Mouse (Mus musculus) spleen, postnatal 14 days (tissue): ENCODE results near the gene Pms2.

Source experiments
- DNase-seq, 2 experiments: peaks; one replicate each; pipeline ENCODE4 v3.0.0; 2021 to 2022; ENCODE audit warnings: low spot score in 2 of 2

Pms2 gene

DNA sequence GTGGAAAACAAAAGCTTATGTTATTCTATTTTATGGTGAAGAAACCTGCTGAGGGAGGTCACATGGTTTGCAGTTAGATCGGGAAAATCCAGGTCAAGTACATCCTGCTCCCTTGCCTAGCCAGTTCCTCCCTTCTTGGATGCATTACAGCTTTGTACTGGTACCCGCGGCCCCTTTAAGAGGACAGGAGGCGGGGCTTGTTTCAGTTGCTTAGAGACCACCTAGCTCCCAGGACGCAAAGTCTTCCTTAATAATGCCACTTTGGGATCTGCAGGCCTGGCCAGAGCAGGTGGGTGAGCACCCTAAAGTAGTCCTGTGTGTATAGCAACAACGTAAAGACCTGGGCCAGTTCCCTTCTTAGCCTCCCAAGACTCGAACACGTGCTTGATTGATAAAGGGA, 23.1 kb downstream of the Pms2 start, which contains the start of gene Rsph10b:
Rsph10b (plus strand) TSS at position 205 of the 400 bp plus-strand sequence.
- DNase-seq = no peak

DNA sequence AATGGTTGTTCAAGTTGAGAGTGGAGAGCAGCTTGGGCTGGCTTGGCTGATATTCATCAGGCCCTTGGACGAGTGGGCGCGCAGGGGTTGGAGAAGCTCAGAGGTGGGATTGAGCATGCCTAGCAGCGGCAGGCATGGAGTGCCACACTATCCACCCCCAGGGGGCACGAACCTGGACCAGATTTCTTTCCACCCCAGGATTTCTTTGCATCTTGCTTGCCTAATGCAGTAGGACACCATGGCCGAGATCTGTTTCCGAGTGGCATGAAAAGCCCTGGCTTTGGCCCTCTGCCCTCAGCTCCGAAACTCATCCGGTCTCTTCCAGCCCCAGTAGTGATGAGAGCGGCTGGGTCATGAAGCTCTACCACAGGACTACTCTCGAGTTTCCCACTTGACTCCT, 23.6 kb downstream of the Pms2 start:
- DNase-seq = no peak

DNA sequence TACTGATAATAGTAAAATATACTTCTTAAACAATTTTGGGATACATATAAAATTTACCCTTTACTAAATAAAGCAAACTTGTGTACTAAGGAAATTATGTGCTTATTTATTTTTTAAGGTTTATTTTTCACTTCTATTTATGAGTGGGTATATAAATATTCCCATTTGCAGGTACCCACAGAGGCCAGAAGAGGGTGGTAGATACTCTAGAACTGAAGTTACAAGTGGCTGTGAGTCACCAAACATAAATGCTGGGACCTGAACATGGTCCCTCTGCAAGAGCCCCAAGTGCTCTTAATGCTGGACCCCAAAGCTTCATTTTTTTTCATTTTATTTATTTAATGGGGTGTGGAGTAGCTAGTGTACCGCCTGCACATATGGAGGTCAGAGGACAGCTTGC, 24.1 kb downstream of the Pms2 start:
- no peak for DNase-seq

DNA sequence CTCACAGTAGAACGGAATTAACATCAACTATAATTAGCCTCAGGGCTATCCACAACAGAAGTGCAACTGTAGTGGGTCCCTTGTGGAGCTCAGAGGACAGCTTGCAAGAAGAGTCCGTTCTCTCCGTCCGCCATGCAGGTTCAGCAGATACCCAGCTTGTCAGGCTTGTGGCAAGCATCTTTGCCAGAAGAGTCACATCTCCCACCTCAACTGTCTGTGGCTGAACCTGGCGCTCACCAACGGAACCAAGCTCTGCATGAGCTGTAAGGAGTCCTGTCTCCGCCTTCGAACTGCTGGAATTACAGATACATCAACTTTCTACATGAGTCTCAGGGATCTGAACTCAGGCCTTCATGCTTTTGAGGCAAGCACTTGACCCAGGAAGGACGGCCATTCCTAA, 26.4 kb downstream of the Pms2 start:
- DNase-seq = no peak

DNA sequence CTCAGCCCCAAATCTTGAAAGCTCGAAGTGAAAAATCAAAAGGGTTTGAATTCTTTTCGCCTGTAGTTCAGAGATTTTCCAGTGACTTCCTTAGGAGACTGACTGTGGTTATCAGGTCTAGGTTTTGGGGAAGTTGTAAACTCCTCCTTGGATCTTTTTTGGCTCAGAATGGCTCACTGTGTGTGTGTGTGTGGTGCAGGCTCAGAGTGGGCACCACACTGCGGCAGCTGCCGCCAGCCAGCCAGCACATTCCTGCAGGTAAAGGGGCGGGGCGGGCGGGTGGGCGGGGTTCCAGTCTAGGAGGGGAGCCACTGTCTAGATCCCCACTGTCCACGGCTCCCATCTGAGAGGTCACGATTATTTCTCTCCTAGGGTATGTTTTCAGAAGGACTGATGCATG, 31.8 kb downstream of the Pms2 start:
- no peak for DNase-seq

DNA sequence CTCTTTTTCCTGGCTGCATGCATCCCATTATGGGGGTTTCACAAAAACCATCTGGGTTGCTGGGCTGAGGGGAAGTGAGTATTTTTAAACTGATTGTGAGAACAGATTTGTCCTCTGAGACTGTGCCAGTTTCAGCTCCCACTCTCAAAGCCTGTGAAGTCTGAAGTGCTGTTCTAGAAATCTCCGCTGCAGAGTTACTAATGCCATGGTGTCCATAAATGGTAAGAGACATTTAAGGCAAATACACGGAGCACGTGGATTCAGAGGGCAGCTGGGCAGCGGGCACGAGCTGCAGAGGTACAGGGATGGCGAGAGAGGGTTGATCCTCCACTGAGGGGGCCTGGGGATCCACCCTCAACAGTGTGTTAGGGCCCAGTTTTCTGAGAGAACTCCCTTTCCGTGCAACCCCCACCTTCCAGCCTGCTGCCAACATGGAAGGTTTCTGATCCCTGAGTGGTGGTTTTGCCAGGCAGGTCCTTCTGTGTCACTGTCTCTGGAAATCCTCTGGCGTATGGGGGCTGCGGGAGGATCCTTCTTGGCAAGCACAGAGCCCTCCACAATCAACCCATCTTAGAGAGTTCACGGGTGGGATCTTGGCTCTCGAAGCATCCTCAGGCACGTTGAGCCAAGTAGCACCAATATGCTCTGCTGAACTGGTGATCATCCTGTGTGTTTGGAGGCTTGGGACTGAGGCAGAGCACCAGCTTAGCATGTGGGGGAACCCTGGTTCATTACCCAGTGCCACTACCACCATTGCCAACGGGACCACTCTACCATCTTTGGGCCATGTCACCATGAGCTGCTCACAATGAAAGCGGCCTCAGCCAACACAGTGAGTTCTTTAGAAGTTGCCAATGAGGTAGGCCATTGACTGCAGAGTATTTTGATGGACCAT, 33.7 kb downstream of the Pms2 start:
- DNase-seq = no peak

DNA sequence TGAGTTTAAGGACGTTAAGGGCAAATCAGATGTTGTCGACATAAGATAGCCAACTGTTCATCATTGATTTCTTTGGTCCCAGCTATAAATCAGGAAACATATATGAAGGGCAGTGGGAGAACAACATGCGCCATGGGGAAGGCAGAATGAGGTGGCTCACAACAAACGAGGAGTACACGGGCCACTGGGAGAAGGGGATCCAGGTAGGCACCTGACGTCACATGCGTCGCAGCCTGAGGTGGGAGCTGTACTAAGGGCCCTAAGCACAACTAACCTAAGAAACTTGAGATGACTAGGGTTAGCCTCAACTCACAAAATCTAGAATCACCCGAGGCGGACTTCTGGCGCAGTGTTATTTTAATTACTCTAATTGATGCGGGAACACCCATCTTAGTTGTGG, 38.6 kb downstream of the Pms2 start:
- DNase-seq = no peak

DNA sequence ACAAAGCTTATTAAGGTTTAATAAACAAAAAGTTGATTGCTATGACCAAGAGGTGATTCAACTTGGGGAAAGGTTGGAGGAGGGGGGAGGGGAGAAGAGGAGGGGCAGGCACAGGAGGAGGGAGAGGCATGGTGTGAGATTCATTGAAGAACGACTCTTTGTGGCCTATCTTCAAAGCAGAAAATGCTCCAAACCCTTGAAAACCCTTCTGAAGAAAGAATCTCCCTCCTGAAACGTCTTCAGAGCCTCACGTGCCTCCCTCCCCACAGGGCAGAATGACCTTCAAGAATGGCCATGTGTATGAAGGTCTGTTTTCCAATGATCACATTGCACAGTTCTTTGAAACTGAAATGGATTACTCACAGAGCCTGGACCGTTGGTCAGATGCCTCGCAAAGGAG, 40.3 kb downstream of the Pms2 start:
- DNase-seq = no peak

DNA sequence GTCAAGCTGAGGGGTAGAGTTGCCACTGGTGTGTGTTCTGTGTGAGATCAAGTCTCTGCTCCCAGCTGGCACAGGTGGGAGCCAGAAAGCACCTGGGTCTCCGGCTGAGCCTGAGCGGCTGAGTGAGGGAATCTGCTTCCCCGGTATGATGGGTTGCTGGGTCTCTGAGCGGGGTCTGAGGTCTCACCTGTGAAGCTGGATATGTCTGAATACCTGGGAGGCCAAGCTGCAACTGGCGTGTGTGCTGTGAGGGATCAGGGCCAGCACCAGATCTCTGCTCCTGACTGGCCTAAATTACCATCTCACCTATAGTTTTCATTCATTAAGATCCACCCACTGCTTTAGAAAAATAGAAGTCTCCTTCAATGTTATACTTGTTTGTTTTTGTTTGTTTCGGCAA, 47.3 kb downstream of the Pms2 start:
- no peak for DNase-seq

DNA sequence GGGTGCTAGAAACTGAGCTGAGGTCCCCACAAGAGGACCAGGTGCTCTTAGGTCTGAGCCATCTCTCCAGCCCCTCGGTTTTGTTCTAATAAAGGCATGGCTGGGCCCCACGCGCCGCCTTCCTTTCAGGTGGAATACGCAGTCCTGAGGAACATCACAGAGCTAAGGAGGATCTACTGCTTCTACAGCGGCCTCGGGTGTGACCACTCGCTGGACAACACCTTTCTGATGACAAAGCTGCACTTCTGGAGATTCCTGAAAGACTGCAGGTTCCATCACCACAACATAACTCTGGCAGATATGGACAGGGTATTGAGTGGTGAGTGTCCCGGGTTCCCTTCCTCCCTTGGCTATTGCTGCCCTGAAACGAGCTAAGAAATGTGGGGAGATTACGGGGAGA, 49.8 kb downstream of the Pms2 start:
- DNase-seq = no peak

DNA sequence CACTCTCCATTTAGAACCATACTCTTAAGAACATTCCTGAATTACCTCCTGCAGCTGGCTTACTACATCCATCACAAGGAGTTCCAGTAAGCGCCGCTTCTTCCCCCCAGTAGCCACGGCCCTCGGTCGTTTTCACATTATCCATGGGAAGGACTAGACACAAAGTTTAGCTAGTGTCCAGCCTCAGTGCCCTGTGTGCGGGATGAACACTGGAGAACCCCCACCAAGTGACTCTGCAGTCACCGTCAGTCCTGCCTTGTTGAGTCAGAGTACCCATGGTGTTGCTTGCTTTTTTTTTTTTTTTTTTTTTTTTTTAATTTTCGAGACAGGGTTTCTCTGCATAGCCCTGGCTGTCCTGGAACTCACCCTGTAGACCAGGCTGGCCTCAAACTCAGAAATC, 51.4 kb downstream of the Pms2 start:
- DNase-seq = no peak

DNA sequence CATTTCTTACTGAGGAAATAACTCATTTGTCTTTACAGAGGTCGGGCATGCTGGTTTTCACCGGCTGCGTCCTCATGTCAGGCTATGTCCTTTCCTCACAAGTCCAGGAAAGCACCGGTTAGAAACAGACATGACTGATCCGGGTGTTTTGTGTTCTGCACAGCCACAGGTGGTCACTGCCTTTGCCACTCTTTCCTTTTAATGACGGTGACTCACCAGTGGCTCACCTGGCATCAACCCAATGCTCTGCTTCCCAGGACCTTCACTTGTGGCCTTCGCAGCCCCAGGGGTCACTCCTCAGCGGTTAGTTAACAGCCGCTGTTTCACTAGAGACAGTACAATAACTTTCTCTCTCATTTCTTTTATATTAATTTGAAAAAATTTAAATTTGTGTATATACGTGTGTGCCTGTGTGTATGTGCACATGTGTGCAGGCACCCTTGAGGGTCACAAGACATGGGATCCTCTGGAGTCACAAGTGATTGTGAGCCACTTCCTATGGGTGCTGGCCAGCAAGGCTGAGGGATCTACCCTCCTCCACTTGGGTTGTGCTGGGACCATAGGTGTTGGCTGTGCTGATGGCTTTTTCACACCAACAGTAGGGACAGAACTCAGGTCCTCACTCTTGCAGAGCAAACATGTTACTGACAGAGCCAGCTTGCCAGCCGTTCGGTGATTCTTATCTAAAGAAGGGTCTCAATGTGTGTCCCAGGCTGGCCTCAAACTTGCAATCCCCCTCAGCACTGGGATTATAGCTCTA, 56.0 kb downstream of the Pms2 start:
- DNase-seq = no peak

DNA sequence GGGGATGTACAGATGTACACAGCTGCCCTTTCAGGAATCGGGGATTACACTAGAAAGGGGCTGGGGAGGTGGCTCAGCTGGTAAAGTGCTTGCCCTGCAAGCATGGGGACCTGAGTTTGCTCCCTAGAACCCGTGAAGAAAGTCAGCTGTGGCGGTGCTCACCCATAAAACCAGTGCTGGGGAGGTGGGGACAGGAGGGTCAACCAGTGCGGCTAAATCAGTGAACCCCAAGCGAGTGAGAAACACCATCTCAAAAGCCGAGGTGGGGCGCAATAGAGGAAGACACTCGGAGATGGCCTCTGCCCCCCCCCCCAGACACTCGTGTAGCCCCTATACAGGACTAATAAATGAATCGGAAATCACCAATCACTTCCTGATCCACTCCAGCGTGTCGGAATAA, 56.9 kb downstream of the Pms2 start:
- no peak for DNase-seq

DNA sequence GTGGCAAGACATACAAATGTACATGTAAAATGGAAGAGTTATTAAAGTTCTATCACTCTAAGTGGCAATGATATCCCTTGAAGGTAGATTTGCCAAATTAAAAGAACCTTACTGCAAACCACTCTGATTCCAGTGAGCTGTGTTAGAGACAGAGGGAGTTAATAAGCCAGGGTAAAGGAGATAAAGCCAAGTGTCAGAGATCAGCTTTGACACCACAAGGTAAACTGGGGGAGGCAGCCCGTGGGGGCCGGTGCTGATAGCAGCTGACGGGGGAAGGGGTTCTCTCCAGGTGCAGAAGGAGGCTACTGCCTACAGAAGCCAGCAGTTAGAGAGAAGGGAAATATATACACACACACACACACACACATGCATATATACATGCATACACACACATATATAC, 62.9 kb downstream of the Pms2 start:
- DNase-seq = no peak

DNA sequence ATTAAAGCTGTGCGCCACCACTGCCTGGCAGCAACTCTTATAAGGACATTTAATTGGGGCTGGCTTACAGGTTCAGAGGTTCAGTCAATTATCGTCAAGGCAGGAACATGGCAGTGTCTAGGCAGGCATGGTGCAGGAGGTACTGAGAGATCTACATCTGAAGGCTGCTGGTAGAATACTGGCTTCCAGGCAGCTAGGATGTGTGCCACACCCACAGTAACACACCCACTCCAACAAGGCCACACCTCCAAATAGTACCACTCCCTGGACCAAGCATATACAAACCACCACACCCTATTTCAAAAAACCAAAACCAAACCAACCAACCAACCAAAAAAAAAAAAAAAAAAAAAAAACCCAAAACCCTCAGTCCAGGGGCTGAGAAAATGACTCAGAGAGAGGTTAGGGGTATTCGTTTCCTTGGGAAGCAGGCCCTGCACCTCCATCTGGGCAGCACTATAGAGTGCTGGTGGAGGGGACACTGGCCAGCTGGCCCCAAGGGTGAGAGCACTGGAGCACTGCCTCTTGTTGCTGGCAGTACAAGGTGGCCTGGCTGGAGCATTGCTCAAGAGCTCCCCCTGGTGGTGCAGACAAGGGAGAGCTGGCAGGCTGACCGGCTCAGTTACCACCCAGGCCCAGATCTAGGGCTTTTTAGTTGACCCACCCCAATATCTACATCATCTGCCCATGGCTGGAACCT, 65.3 kb downstream of the Pms2 start:
- DNase-seq = peak; percentile 40 to 68

DNA sequence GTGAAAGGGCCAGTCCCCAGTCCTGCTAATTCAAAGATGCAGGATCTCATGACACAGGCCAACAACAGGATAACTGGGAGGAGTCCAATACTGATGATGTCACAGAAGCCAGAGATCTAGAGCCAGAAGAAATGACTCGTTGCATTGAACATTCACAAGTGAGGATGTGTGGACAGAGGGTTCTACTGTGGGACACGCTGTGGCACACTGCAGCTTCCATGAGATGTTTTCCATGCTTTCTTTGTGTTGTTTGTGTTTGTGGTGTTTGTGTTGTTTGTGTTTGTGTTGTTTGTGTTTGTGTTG, 65.8 kb downstream of the Pms2 start:
- no peak for DNase-seq

DNA sequence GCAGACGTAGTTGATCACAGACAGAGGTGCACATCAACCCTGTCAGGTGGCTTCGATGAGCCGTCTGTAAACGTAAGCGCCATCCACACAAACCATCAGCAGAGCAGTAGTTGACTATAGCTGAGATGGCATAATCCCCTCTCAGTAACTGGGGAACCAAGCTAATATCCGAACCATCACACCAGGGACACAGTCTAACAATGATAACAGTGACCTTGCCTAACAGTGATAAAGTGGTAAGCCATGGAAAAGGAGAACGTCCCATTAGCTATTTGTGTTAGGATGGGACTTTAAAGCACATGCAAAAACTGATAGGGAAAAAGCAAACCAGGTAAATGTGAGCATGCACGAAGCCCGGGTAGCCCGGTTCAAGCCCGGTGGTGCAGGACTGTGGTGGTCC, 66.5 kb downstream of the Pms2 start:
- no peak for DNase-seq

DNA sequence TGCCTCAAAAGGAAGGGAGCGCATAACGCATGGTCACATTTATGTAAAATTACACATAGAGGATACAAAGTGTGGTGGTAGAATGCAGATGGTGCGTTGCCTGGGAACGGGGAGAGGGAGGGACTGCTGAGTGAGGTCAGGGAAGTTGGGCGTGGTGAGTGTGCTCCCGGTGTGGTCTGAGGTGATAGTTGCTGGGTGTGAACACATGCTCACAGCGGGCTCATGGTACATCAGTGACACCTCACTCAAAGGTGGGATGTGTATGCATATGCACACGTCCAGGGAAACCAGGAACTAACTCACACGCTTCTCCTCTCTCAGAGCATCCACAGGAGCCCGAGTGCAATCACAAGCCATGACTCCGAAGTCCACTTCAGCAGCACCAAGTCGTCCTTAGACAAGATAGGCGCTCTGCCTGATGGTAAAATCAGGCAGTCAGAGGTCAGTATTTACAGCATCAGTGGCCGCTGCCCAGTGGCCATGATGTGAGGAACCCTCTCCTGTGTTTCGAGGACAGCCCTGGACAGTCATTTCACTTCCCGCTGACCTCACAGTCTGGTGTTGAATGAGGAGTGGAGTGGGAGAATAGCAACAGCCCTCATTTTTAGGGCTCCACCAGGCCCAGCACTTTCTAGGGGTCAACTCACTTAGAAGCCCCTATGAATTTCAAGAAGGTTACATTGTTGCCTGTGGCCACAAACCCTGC, 67.1 kb downstream of the Pms2 start:
- DNase-seq = peak; percentile 40 to 54

DNA sequence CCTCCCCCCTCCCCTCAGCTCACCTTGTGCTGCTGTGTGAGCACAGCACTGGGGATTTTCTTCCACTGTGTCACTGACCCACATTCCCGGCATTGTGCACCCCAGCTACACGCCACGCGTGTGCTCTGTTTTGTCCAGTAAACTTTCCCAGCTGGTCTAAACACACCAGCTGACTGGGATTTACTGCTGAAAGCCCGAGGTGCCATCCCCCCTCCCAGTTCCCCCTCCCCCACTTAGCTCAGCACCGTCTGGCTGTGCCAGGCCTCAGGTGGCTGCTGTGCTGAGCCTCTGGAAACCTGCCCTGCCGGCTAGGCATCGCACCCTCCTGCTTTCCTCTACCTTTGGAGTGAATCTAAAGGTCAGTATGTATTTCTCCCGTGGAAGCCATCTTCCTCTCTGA, 71.1 kb downstream of the Pms2 start:
- DNase-seq = no peak

DNA sequence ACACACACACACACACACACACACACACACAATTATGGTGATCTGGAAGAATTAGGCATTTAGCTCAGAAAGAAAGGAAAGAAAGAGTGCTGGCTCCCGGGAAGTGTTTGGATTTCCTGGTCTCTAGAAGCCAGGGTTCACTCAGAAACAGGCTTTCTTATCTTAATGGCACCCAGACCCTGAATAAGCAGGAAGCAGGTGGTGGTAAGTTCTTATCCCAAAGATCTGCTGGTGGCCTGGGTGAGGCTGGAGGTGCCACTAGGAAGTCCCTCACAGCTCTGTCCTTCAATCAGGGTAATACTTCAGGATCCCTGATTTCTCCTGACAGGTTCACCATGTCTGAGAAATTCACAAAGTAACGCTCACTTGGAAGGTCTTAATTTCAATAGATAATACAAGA, 72.6 kb downstream of the Pms2 start:
- DNase-seq = no peak
